In the genomic region with DNA sequence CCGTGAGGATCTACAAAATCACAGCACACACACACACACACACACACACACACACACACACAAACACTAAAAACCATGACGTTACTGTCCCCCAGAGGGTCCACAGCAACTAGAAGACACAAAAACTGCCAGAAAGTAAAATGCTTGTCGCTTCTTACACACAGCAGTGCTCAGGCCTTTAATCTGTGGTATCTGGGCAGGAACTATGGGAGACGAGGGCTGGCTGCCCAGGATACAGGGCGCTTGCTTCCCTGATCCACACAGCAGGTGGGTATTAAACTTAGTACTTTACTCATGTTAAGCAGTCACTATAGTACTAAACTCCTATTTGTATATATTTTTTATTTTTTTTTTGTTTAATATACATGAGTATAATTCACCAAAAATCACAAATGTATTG, we compare ENCODE assay signal across 18 mouse cellular contexts. TPM values are rescaled to one million over a fixed set of nuclear protein-coding genes. Genes with fewer than 3 reads are reported as not detected.
DNase-seq lines count a peak whose midpoint lies in the region; ATAC-seq and TF ChIP-seq lines count a peak whose summit lies in the region.
"Had no signal": no experiment of that assay in that cellular context is flagged by ENCODE, and none has a peak within 500 bp of the region (broad histone marks: within the 10 kb centered on the region; RNA-seq: fewer than 3 reads in every experiment).

No protein-coding gene starts in this region.

- no peak overlapping the region for H3K4me3 ChIP-seq in hindbrain, embryonic 16.5 days (ENCODE audit: low read length)
- no peak overlapping the region for H3K4me3 ChIP-seq in hindbrain, embryonic 13.5 days
- H3K4me3 ChIP-seq in liver, embryonic 13.5 days (replicated peaks): no peak overlapping the region
- no peak overlapping the region for H3K4me3 ChIP-seq in liver, postnatal 0 days (ENCODE audit: low read depth, low read length)
- no peak overlapping the region for H3K4me3 ChIP-seq in neural tube, embryonic 14.5 days (ENCODE audit: low read depth, low read length)
- no peak overlapping the region for H3K4me3 ChIP-seq in neural tube, embryonic 15.5 days (replicated peaks)
- H3K4me3 ChIP-seq in kidney, adult 2 months (ENCODE audit: insufficient read depth, low read depth, low read length): no peak overlapping the region
- H3K4me3 ChIP-seq: forebrain, embryonic 15.5 days; heart, embryonic 13.5 days had no signal

- no peaks in the 10 kb centered on the region for H3K27me3 ChIP-seq in hindbrain, embryonic 16.5 days (replicated peaks; ENCODE audit: control insufficient read depth, insufficient read depth, low read length)
- H3K27me3 ChIP-seq in hindbrain, embryonic 13.5 days: no peaks in the 10 kb centered on the region
- no peaks in the 10 kb centered on the region for H3K27me3 ChIP-seq in liver, embryonic 13.5 days
- no peaks in the 10 kb centered on the region for H3K27me3 ChIP-seq in liver, postnatal 0 days (ENCODE audit: insufficient read depth, low read length)
- H3K27me3 ChIP-seq in neural tube, embryonic 14.5 days (ENCODE audit: control insufficient read depth, insufficient read depth, low read length): no peaks in the 10 kb centered on the region
- no peaks in the 10 kb centered on the region for H3K27me3 ChIP-seq in neural tube, embryonic 15.5 days (replicated peaks)
- H3K27me3 ChIP-seq in kidney, adult 2 months (replicated peaks; ENCODE audit: control insufficient read depth, insufficient read depth, low read length): no peaks in the 10 kb centered on the region
- H3K27me3 ChIP-seq: forebrain, embryonic 15.5 days; heart, embryonic 13.5 days had no signal

- no peak for TF ChIP-seq EP300 in liver, postnatal 0 days (IDR thresholded peaks at IDR 0.05; ENCODE audit: low read depth)

- no peaks in the 10 kb centered on the region for H3K9me3 ChIP-seq in hindbrain, embryonic 16.5 days (ENCODE audit: control insufficient read depth, low read length)
- H3K9me3 ChIP-seq in hindbrain, embryonic 13.5 days: no peaks in the 10 kb centered on the region
- H3K9me3 ChIP-seq in liver, embryonic 13.5 days (replicated peaks): no peaks in the 10 kb centered on the region
- no peaks in the 10 kb centered on the region for H3K9me3 ChIP-seq in liver, postnatal 0 days (ENCODE audit: low read length)
- H3K9me3 ChIP-seq in neural tube, embryonic 14.5 days (ENCODE audit: control insufficient read depth, low read length): no peaks in the 10 kb centered on the region
- no peaks in the 10 kb centered on the region for H3K9me3 ChIP-seq in neural tube, embryonic 15.5 days (replicated peaks)
- H3K9me3 ChIP-seq: forebrain, embryonic 15.5 days; G1E; heart, embryonic 13.5 days had no signal

- H3K36me3 ChIP-seq in hindbrain, embryonic 16.5 days (ENCODE audit: control insufficient read depth, insufficient read depth, low read length): peaks cover 19% of the 10 kb centered on the region
- peaks cover 33% of the 10 kb centered on the region for H3K36me3 ChIP-seq in hindbrain, embryonic 13.5 days
- H3K36me3 ChIP-seq in liver, embryonic 13.5 days: peaks cover 30% of the 10 kb centered on the region
- H3K36me3 ChIP-seq in liver, postnatal 0 days (replicated peaks; ENCODE audit: insufficient read depth, low read length): peaks cover 20% of the 10 kb centered on the region
- H3K36me3 ChIP-seq in neural tube, embryonic 14.5 days (ENCODE audit: control insufficient read depth, insufficient read depth, low read length): peaks cover 16% of the 10 kb centered on the region
- H3K36me3 ChIP-seq in neural tube, embryonic 15.5 days: peaks cover 29% of the 10 kb centered on the region
- H3K36me3 ChIP-seq in kidney, adult 2 months (ENCODE audit: control insufficient read depth, insufficient read depth, low read length): peaks cover 4% of the 10 kb centered on the region

- DNase-seq in liver, embryonic 13.5 days: no peak
- DNase-seq in liver, postnatal 0 days: no peak
- DNase-seq in neural tube, embryonic 10.5 days (ENCODE audit: extremely low spot score, low spot score): no peak
- no peak for DNase-seq in kidney, adult 2 months
- DNase-seq: adrenal gland, adult 8-10 months; adrenal gland, postnatal 36 days; cerebellum, adult 2 months; cerebellum, postnatal 10 days; gastrocnemius, postnatal 36 days; heart, adult 11 months; heart, postnatal 36 days had no signal

- 0 out of 2 replicates have a peak, but pooled peaks have one; percentile 18 for ATAC-seq in hindbrain, embryonic 16.5 days
- ATAC-seq in hindbrain, embryonic 13.5 days (ENCODE audit: low FRiP score): no peak
- peak; percentile 16; the same call in 1 of the 2 replicates for ATAC-seq in liver, embryonic 13.5 days (ENCODE audit: low read depth)
- ATAC-seq in liver, postnatal 0 days: no peak
- ATAC-seq in neural tube, embryonic 14.5 days (ENCODE audit: low read depth): peak; percentile 45; the same call in 1 of the 2 replicates
- ATAC-seq in neural tube, embryonic 15.5 days (ENCODE audit: low FRiP score): peak; percentile 35; the same call in 1 of the 2 replicates
- ATAC-seq: forebrain, embryonic 15.5 days had no signal

- no peak for TF ChIP-seq CTCF in liver, postnatal 0 days (IDR thresholded peaks at IDR 0.05; ENCODE audit: low read depth)
- no peak for TF ChIP-seq CTCF in kidney, adult 2 months (conservative IDR thresholded peaks at IDR 0.05; ENCODE audit: insufficient read depth, insufficient read length, low read depth, low read length)

- no peak overlapping the region for H3K9ac ChIP-seq in hindbrain, embryonic 16.5 days (ENCODE audit: low read depth, low read length)
- H3K9ac ChIP-seq in hindbrain, embryonic 13.5 days: no peak overlapping the region
- H3K9ac ChIP-seq in liver, embryonic 13.5 days: no peak overlapping the region
- H3K9ac ChIP-seq in liver, postnatal 0 days (replicated peaks): no peak overlapping the region
- no peak overlapping the region for H3K9ac ChIP-seq in neural tube, embryonic 14.5 days (replicated peaks; ENCODE audit: low read depth, low read length)
- no peak overlapping the region for H3K9ac ChIP-seq in neural tube, embryonic 15.5 days (replicated peaks)
- H3K9ac ChIP-seq: forebrain, embryonic 15.5 days; heart, embryonic 13.5 days had no signal

- H3K27ac ChIP-seq in hindbrain, embryonic 16.5 days (ENCODE audit: low read depth, low read length): no peak overlapping the region
- H3K27ac ChIP-seq in hindbrain, embryonic 13.5 days: no peak overlapping the region
- H3K27ac ChIP-seq in liver, embryonic 13.5 days: no peak overlapping the region
- no peak overlapping the region for H3K27ac ChIP-seq in liver, postnatal 0 days (ENCODE audit: low read depth)
- no peak overlapping the region for H3K27ac ChIP-seq in neural tube, embryonic 14.5 days (ENCODE audit: low read depth, low read length)
- H3K27ac ChIP-seq in neural tube, embryonic 15.5 days (replicated peaks): no peak overlapping the region
- no peak overlapping the region for H3K27ac ChIP-seq in kidney, adult 2 months (ENCODE audit: insufficient read depth, low read depth, low read length)
- H3K27ac ChIP-seq: forebrain, embryonic 15.5 days; heart, embryonic 13.5 days had no signal

- 56% methylated on average over 5 of the region's 5 CpGs for WGBS in hindbrain, embryonic 16.5 days
- WGBS in hindbrain, embryonic 13.5 days: 63% methylated on average over 5 of the region's 5 CpGs
- 67% methylated on average over 5 of the region's 5 CpGs for WGBS in liver, embryonic 13.5 days (ENCODE audit: insufficient replicate concordance)
- WGBS in liver, postnatal 0 days (ENCODE audit: insufficient replicate concordance): 64% methylated on average over 5 of the region's 5 CpGs
- WGBS in neural tube, embryonic 14.5 days: 48% methylated on average over 5 of the region's 5 CpGs
- 45% methylated on average over 5 of the region's 5 CpGs for WGBS in neural tube, embryonic 15.5 days
- WGBS in kidney, adult 2 months: 65% methylated on average over 5 of the region's 5 CpGs

- no peak for TF ChIP-seq POLR2A in kidney, adult 2 months (IDR thresholded peaks at IDR 0.05; ENCODE audit: low read depth, low read length)

- H3K4me2 ChIP-seq in hindbrain, embryonic 16.5 days (ENCODE audit: low read length): no peak overlapping the region
- H3K4me2 ChIP-seq in hindbrain, embryonic 13.5 days: no peak overlapping the region
- H3K4me2 ChIP-seq in liver, embryonic 13.5 days: no peak overlapping the region
- H3K4me2 ChIP-seq in liver, postnatal 0 days (ENCODE audit: low read depth, low read length): no peak overlapping the region
- H3K4me2 ChIP-seq in neural tube, embryonic 14.5 days (ENCODE audit: low read depth, low read length): no peak overlapping the region
- H3K4me2 ChIP-seq in neural tube, embryonic 15.5 days: no peak overlapping the region
- H3K4me2 ChIP-seq: forebrain, embryonic 15.5 days; heart, embryonic 13.5 days had no signal

- H3K4me1 ChIP-seq in hindbrain, embryonic 16.5 days (ENCODE audit: control insufficient read depth, insufficient read depth, low read depth, low read length): no peaks in the 10 kb centered on the region
- H3K4me1 ChIP-seq in hindbrain, embryonic 13.5 days (replicated peaks): no peaks in the 10 kb centered on the region
- no peaks in the 10 kb centered on the region for H3K4me1 ChIP-seq in liver, embryonic 13.5 days (replicated peaks)
- no peaks in the 10 kb centered on the region for H3K4me1 ChIP-seq in liver, postnatal 0 days (ENCODE audit: insufficient read depth)
- H3K4me1 ChIP-seq in neural tube, embryonic 14.5 days (ENCODE audit: control insufficient read depth, insufficient read depth, low read length): no peaks in the 10 kb centered on the region
- no peaks in the 10 kb centered on the region for H3K4me1 ChIP-seq in neural tube, embryonic 15.5 days
- no peaks in the 10 kb centered on the region for H3K4me1 ChIP-seq in kidney, adult 2 months (ENCODE audit: control insufficient read depth, insufficient read depth, low read length)
- H3K4me1 ChIP-seq: heart, embryonic 13.5 days had no signal

RNA-seq across cellular contexts. Expression of a gene that starts 24.9 kb away (rescaled TPM):
- 160 and 179 TPM in 2 replicates for polyA plus RNA-seq in hindbrain, embryonic 16.5 days (2015; fragmentation: Nextera tagmentation; extraction: Ambion mirVana)
- polyA plus RNA-seq in hindbrain, embryonic 13.5 days (2015; fragmentation: Nextera tagmentation; extraction: Ambion mirVana): 158 and 160 TPM in 2 replicates
- 61.9 and 84.3 TPM in 2 replicates for polyA plus RNA-seq in liver, embryonic 13.5 days (2015; fragmentation: Nextera tagmentation; extraction: Ambion mirVana)
- 25.3 and 26.5 TPM in 2 replicates for polyA plus RNA-seq in liver, postnatal 0 days (2015; fragmentation: Nextera tagmentation; extraction: Ambion mirVana)
- 206 and 209 TPM in 2 replicates for polyA plus RNA-seq in neural tube, embryonic 14.5 days (2014; fragmentation: Nextera tagmentation; extraction: Ambion mirVana)
- polyA plus RNA-seq in neural tube, embryonic 15.5 days (2015; fragmentation: Nextera tagmentation; extraction: Ambion mirVana): 136 and 156 TPM in 2 replicates
- polyA plus RNA-seq in kidney, adult 2 months (2012; rRNA removed): 18.7 and 33.7 TPM in 2 replicates

Comparison
In these comparisons a context has a peak if more than half of its experiments do, and no peak if none do; other contexts are left out.
1. ATAC-seq: peak in hindbrain, embryonic 16.5 days (single experiment), liver, embryonic 13.5 days (single experiment), neural tube, embryonic 14.5 days (single experiment) and neural tube, embryonic 15.5 days (single experiment); none in hindbrain, embryonic 13.5 days (single experiment) and liver, postnatal 0 days (single experiment).